Mouse (Mus musculus): ENCODE measurements around the gene Taf1d.

DNA sequence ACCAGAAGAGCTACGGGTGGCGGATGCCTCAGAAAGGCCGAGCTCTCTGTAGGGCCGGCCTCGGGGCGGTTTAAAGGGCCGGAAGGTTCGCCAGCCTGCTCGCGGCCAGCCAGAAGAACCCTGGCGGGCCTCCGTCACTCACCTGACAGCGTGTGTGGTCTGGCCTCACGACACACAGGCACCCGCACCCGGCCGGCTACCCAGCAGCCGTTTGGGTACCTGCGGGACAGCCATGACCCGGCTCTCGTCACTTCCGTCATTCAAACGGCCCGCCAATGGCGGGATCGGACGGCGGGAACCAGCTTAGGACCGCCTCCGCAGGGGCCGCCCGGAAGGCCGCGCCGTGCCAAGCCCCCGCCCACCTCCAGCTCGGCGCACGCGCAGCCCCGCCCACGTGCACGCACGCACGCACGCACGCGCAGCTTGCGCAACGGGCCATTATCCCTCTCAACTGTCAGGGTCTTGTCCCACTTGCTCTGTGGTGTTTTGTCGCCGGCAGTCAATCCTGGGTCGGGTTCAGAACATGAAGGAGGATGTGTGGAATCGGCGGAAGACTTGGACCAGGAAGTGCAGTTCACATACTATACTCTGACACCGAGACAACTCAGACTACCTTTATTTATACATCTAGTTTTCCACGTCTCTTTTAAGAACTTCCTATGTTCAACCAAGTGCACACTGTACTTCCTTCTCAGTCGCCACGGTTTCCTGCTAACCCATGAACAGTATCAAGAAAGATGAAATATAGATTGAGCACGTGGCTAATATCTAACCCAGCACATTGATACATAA is 51.7 kb downstream of the Taf1d start, which contains the start of gene Cep295:
- TF ChIP-seq CTCF (IDR thresholded peaks at IDR 0.05; ENCODE audit: borderline replicate concordance, insufficient read depth, low read length) = no peak
- peak; percentile 97 for TF ChIP-seq POLR2A (IDR thresholded peaks at IDR 0.05; ENCODE audit: low read depth, low read length)

All from embryonic fibroblast, embryonic 13.5 days (primary cell).